Mouse (Mus musculus): ENCODE results near the gene Smim10l1.
A peak's percentile ranks its signal among the peaks of the same experiment; 100 is the strongest.

The Smim10l1 gene

GRCm38 (mm10) chr6:133104609-133104921 lies at the start of gene Smim10l1:
Gene Smim10l1 (plus strand): TSS chr6:133104909.
- no peak for TF ChIP-seq GATA4 (IDR thresholded peaks at IDR 0.05; ENCODE audit: insufficient replicate concordance, low read length)

- TF ChIP-seq GATA4 (IDR thresholded peaks at IDR 0.05; ENCODE audit: insufficient replicate concordance, low read length), result no peak
Observed at GRCm38 (mm10) chr6:133055716-133056115, 49.0 kb upstream of the Smim10l1 start, which contains the start of gene Tas2r140. Gene Tas2r140 (minus strand): TSS chr6:133055816.

- TF ChIP-seq GATA4 (IDR thresholded peaks at IDR 0.05; ENCODE audit: insufficient replicate concordance, low read length), result no peak
Observed at GRCm38 (mm10) chr6:133092226-133092625, 12.5 kb upstream of the Smim10l1 start.

- TF ChIP-seq GATA4 (IDR thresholded peaks at IDR 0.05; ENCODE audit: insufficient replicate concordance, low read length), result no peak
Observed at GRCm38 (mm10) chr6:133102430-133102829, 2.3 kb upstream of the Smim10l1 start.

GRCm38 (mm10) chr6:133104922-133105859 lies 482 bp downstream of the Smim10l1 start:
- TF ChIP-seq GATA4 (IDR thresholded peaks at IDR 0.05; ENCODE audit: insufficient replicate concordance, low read length), result peak; percentile 43; the same call in 1 of the 2 replicates

All from liver, adult (tissue).